Mouse (Mus musculus): ENCODE data around the gene Impdh1.

Gene Impdh1

DNA sequence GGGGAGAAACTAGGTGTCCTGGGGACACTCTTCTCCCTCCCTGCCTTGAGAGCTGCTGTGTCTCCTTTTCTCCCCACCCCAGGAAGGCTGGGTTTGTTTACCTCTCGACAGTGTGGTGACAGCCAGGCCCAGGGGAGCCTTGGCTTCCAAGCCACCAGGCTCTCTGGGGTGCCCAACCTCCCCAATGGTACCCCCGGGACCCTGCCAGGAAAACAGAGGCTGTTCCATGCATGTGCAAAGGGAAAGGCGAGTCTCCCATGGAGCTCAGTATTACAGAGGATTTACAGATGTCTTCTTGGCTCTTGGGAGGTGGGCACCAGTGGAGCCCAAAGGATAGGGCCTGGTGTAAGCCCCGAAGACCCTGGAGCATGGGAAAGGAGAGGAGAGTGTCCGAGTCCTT is 2.7 kb downstream of the Impdh1 start:
- DNase-seq (ENCODE audit: low read depth, low spot score) = no peak

- DNase-seq (ENCODE audit: low read depth, low spot score) = peak; percentile 93
These were observed 4.2 kb downstream of the Impdh1 start for GRCm38 (mm10) chr6:29211806-29212492.

GRCm38 (mm10) chr6:29211146-29211545 is 5.0 kb downstream of the Impdh1 start:
- DNase-seq (ENCODE audit: low read depth, low spot score) = peak; percentile 25

DNA sequence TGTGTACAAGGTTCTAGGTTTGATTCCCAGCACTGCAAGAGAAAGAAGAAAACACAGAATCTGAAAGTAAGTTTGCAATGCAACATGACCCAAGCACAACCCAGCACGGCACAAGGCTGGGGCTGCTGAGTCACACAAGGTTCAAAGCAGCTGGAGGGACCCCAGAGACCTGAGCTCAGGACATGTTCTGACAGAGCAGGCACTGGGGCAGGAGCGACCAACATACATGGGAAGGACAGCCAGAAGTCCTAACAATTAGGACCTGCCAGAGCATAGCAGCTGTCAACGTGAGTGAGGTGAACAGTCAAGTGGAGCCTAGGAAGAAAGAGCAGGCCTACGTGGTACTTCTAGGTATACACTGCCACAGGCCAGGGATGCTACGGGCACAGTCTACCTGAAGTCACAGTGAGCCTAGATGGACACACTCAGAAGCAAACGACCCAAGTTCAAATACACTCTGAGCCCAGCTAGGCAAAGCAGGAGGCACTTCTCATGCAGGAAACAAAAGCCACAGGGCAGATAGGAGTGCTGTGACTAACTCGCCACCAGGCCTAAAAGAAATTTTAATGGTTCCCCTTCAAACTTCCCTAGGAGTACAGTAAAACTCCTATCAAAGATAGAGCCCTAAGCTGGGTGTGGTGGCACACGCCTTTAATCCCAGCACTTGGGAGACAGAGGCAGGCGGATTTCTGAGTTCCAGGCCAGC is 5.8 kb downstream of the Impdh1 start:
- DNase-seq (ENCODE audit: low read depth, low spot score) = no peak

GRCm38 (mm10) chr6:29208178-29208577 is 8.0 kb downstream of the Impdh1 start:
- DNase-seq (ENCODE audit: low read depth, low spot score) = no peak

DNA sequence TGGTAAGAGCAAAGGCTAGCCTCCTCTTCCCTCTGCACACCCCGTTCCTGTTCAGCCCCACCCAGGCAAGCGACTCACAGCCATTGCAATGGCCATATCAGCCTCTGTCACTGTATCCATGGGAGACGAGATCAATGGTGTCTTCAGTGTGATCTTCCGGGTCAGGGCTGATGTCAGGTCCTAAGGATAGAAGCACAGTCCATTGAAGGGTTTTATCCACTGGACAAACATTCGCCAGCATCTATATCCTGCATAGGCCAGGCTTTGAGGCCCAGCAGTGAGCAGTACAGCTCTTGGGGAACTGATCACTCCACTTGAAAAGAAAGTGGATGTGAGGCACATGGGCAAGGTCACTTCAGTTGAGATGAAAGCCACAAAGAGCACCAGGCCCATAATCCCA is 9.1 kb downstream of the Impdh1 start:
- no peak for DNase-seq (ENCODE audit: low read depth, low spot score)

DNA sequence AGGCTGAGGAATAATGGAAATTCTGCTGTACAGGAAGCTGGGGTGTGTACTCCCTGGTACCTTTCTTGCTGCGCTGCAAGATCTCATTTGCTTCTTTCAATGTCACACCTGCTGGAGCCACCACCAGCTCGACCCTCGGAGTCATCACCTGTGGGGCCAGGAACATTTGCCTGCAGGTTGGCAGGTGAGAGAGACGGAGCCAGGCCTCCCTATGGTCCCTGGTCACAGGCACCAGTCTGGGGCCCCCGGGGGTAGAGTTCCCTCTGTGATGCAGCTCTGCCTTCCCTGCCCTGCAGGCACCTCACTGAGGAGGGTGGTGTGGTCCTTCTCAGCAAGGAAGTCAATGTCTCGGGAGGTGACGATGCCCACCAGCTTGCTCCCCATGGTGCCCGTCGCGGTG is 10.2 kb downstream of the Impdh1 start:
- no peak for DNase-seq (ENCODE audit: low read depth, low spot score)

DNA sequence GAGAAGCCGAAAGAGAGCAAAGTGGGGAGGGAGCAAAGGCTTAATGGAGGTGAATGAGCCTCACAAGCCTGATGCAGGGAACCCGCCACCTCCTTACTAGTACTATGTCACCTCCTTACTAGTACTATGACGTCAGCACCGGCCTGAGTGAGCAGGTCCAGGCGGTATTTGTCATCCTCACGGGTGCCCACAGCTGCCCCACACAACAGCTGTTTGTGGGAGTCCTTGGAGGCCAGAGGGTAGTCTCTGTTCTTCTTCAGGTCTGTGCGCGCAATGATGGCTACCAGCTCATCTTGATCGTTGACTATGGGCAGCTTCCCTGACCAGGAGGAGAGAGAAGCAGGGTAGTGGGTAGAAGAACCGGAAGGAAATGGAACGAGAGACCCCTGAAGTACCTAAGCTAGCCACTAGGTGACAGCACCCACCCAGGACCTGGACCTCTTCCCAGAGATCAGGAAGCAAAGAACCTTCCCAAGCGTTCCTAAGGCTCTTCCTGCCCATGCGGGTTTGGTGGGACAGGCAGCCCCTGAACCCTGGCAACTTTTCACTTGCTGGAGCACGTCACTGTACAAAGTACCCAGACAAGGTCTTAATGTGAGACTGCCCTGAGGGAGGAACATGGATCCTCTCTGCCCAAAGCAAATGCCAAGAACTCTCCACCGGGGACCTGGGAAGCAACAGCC is 11.1 kb downstream of the Impdh1 start:
- peak; percentile 32 for DNase-seq (ENCODE audit: low read depth, low spot score)

- no peak for DNase-seq (ENCODE audit: low read depth, low spot score)
These were observed 12.1 kb downstream of the Impdh1 start for GRCm38 (mm10) chr6:29203861-29204585.

GRCm38 (mm10) chr6:29203096-29203495 is 13.1 kb downstream of the Impdh1 start:
- no peak for DNase-seq (ENCODE audit: low read depth, low spot score)

GRCm38 (mm10) chr6:29201988-29202387 is 14.2 kb downstream of the Impdh1 start:
- no peak for DNase-seq (ENCODE audit: low read depth, low spot score)

DNA sequence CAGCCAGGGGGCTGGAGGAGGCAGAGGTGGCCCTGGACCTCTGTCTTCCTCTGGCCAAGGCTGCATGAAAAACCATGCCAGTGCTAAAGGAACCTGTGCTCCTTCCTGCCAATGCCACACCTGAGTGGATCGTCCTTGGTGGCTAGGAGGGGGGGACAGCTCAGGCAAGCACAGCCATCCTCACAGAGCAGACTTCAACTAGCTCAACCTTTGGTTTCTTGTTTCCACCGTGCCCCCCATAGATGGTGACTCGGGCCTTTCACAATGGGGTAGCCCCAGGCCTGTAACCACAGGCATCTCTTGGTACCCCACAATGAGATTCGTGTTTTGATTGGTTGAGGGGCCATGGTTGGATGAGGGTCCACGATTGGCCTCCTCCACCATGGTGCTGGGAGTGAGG is 14.8 kb downstream of the Impdh1 start:
- DNase-seq (ENCODE audit: low read depth, low spot score) = no peak

DNA sequence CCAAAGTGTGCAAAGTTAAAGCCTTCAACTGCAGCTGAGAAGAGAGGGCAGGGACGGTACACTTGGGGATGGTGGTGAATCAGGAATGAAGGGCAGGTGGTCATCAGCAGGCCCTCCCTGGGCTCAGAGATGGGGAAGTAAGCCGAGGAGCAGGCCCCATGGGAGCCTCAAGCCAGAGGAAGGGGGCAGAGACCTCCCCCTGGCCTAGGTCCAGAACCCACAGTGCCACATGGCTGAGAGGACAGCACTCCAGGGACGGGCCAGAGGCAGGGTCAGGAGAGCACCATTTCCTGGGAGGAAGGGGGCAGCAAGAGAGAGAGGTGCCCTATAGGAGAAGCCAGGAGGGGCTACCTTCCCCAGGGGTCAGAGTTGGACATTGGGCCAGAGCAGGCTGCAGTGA is 15.7 kb downstream of the Impdh1 start:
- no peak for DNase-seq (ENCODE audit: low read depth, low spot score)

- DNase-seq (ENCODE audit: low read depth, low spot score) = no peak
These were observed 16.8 kb downstream of the Impdh1 start for GRCm38 (mm10) chr6:29199223-29199855.

GRCm38 (mm10) chr6:29198309-29199222 is 17.6 kb downstream of the Impdh1 start:
- peak; percentile 81 for DNase-seq (ENCODE audit: low read depth, low spot score)

DNA sequence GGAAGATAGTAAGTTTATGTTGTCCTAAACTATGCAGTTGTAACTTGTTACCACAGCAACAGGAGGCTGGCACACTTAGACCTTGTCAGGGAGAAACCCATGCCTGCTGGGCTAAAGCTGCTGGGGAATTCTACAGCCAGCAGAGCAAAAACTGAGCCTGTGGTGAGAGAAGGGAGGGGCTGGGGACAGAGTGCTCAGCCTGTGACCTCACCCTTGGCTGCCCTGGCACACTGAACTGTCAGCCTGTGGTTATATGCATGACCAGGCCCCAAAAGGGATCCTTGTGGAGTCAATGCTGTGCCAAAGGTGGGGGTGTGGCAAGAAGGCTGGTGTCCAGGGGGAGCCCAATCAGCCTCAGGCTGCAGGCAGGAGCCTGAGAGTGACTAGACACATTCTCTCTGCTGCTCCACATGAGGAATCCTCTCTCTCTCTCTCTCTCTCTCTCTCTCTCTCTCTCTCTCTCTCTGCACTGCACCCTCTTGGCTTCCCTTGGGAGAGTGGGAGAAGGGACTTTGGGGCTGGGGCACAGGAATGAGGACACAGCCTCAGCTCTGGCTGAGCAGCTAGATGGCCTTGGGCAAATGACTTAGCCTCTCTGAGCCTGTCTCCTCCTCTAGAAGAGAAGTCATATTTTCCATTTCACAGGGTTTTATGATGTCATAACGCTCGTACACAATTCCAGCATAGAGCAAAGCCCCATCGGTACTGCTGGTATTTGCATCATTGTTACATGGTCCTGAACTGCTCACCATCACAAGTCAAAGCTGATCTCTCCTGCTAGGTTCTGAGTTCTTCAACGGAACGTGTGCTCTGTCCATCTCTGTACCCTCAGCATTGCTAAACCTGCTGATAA is 20.1 kb downstream of the Impdh1 start:
- DNase-seq (ENCODE audit: low read depth, low spot score) = no peak

- no peak for DNase-seq (ENCODE audit: low read depth, low spot score)
These were observed 21.0 kb downstream of the Impdh1 start for GRCm38 (mm10) chr6:29195146-29195545.

DNA sequence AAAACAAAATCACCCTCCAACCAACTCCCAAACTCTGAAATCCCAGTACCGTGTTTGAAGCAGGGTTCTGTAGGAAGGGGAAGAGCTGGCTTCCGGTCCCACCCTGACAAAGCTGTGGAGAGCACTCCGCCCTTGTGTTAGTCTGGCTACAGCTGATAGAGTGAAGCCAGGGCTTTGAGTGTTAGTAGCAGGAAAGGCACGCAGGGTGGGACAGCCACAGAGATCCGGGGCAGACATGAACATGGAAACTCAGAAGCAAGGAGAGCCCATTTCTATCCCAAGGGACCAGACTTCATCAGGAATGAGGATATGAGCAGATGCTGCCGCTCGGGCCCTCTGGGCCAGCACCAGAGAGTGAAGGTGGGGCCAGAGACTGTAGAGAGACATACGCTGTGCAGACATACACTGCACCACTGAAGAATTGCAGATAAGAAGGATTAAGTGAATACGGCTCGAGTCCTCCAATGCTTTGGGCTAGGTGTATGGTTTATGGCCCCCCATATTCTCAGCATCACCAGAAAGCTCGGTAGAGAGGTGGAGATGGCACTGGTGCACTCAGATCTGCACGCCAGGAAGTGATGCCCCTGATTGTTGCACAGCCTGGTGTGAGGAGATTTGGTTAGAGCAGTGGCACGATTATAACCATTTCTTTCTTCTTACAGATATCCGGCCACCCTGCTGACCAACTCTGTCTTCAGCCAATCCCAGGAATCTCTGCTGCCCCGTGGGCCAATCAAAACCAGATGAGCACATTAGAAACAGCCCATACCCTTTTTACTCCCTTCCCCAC is 22.0 kb downstream of the Impdh1 start:
- DNase-seq (ENCODE audit: low read depth, low spot score) = no peak

- DNase-seq (ENCODE audit: low read depth, low spot score) = no peak
These were observed 28.2 kb downstream of the Impdh1 start for GRCm38 (mm10) chr6:29187936-29188335.
